Mouse (Mus musculus) layer of hippocampus, adult 11-12 months (tissue): ENCODE data around the gene Cyp46a1.

ENCODE experiments used
- DNase-seq: peaks from one replicate; pipeline ENCODE4 v3.0.0; 2022; ENCODE audit warnings: low spot score

Cyp46a1 gene

GRCm38 (mm10) chr12:108333895-108334445, at the start of gene Cyp46a1:
TSS of gene Cyp46a1 (plus strand) at chr12:108334381.
- DNase-seq, result peak; percentile 100

- no peak for DNase-seq
Observed at GRCm38 (mm10) chr12:108284455-108285224, 49.5 kb upstream of the Cyp46a1 start.

DNA sequence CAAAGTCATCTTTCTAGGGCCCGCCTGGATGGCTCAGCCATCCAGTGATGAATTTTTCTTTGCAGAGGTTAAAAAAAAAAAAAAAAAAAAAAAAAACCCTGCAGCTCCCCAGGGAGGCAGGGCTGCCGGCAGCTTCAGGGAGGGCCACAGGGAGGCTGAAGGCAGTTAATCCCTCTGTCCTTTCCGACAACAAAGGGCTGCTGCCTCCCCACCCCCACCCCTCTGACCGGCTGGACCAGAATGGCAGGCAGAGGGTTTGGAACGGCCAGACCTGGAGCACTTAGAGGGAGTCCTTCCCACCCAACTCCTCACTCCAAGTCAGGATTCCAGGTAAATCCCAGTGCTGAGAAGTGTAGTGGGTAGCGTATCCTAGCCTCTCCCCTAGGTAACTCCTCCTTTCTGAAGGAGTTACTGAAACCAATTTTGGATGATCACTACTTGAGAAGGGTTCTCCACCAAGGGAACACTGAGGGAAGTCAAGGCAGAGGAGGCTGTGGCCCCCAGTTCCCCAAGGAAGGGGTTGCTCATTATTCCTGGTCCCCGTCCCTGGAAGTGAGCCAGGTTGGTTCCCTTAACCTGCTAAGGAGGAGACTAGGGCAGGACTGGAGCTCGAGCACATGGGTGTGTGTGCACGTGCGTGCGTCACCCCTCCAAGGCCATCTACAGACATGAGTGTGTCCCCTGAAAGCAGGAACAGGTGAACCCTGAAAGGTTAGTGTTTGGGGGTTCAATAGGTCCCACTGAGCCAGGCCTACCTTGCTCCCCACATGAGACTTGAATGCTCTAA, 48.8 kb upstream of the Cyp46a1 start:
- DNase-seq, result no peak

- DNase-seq, result no peak
Observed at GRCm38 (mm10) chr12:108286381-108286780, 47.8 kb upstream of the Cyp46a1 start.

- DNase-seq, result no peak
Observed at GRCm38 (mm10) chr12:108287011-108287410, 47.2 kb upstream of the Cyp46a1 start.

GRCm38 (mm10) chr12:108288127-108288880, 45.9 kb upstream of the Cyp46a1 start:
- no peak for DNase-seq

DNA sequence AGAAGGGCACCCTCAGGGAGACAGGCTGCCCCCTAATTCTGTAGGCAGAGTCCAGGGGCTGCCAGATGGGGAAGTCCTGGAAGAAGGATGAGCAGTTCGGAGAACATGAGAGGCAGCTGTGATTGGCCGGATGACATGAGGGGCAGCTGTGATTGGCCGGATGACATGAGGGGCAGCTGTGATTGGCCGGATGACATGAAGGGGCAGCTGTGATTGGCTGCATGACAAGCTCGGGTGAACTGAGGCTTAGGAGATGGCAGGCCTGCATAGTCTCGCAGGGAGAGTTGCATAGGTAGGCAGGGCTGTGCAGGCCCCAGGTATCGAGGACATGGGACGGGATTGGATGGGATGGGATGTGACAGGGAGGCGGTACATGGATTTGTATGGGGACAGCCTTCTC, 41.8 kb upstream of the Cyp46a1 start:
- DNase-seq, result no peak

GRCm38 (mm10) chr12:108292957-108293356, 41.2 kb upstream of the Cyp46a1 start:
- DNase-seq, result peak; percentile 76

DNA sequence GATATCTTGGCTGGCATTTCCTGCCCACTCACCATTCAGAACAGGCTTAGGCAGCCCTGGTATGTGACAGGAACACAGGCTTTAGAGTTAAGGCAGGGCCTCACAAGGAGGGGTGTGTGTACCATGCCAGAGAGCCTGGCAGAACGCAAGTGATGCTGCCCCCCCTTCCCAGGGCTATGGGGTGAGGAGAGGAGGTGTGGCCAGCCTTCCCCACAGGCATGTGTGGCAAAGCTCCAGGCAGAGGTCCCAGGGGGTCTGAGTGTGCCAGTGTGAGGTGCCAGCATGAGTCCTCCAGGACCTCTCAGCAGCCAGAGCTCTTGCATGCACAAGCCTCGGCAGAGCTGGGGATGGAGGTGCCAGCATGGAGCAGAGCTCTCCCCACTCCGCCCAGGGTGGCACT, 39.6 kb upstream of the Cyp46a1 start:
- no peak for DNase-seq

DNA sequence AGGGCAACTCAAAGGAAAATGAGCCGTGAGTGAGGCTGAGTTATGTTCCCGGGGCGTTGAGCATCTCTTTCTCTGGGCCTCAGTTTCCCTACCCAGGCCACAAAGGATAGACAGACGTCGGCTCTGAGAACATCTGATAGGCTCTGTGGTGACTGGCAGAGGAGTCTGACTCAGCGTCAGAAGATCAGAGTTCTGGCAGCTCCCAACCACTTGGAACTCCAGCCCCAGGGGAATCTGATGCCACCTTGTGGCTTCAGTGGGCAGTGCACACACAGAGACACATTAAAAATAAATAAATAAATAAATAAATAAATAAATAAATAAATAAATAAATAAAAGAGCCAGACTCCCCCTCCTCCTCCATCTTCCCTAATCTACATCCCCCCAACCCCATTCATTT, 37.1 kb upstream of the Cyp46a1 start:
- DNase-seq, result no peak

- DNase-seq, result no peak
Observed at GRCm38 (mm10) chr12:108301006-108301405, 33.2 kb upstream of the Cyp46a1 start.

DNA sequence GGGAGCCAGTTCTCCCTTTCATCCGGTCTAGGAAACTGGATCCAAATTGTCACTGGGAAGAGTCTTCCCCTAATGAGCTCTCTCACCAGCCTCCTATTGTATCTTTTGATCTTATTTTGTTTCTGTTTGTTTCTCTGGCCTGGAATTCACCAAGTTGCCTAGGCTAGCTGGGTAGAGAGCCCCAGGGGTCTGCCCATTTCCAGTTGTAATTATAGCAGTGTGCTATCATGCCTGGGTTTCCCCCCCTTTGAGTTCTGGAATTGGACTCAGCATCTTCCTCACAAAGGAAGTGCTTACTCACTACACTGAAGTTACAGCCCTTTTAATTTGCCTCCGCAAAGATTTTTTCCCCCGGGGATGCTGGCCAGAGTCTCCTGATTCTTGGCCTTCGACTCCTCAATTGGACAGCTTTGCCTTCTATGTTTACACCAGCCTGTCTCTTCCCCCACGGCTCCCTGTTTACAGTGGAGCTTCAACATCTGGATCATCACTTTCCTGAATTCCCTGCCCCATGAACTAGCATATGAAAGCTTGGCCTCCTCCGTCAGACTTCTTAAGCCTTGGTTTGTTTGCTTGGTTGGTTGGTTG, 30.3 kb upstream of the Cyp46a1 start:
- DNase-seq, result no peak

GRCm38 (mm10) chr12:108305172-108305571, 29.0 kb upstream of the Cyp46a1 start:
- DNase-seq, result no peak

DNA sequence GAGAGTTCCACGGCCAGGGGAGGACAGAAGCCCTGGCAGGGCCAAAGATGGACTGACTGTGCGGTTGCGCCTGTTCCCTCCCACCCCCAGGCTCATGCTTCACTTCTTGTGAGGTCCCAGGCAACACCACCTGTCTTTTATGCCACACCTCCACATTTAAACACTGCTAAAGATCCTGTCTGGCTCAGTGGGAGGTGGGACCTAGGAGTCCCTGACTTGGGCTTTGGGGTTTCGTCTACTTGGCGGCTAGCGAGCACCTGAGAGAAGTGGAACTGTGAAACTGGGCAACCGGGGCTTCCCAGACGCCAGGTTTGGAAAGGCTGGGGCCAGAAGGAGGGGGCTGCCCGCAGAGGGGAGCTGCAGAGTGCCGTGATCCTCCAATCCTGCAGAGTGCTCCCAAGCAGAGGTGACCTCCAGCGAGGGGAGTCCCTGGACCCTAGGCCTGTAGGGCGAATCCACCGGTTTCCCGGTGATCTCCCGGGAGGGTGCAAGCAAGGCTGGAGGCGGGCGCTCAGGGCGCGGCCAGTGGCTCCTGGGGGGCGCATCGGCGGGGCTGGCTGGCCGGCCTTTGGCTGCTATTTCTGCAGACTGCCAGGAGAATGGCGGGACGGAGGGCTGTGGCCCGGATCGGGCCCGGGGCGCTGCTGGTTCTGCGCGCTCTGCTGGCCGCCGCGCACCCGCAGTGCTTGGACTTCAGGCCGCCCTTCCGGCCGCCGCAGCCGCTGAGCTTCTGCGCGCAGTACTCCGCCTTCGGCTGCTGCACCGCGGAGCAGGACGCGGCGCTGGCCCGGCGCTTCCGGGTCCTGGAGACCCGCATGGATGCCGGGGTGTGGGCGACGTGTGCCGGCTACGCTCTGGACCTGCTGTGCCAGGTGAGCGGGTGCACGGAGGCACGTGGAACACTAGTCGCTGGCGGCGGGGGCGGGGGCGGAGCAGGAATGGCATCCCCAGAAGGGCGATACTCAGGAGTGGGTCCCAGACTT, 28.1 kb upstream of the Cyp46a1 start, which contains the start of gene Hhipl1:
Hhipl1 (plus strand) TSS at position 459 of the 983 bp plus-strand sequence.
- no peak for DNase-seq

GRCm38 (mm10) chr12:108307553-108307952, 26.6 kb upstream of the Cyp46a1 start:
- no peak for DNase-seq

DNA sequence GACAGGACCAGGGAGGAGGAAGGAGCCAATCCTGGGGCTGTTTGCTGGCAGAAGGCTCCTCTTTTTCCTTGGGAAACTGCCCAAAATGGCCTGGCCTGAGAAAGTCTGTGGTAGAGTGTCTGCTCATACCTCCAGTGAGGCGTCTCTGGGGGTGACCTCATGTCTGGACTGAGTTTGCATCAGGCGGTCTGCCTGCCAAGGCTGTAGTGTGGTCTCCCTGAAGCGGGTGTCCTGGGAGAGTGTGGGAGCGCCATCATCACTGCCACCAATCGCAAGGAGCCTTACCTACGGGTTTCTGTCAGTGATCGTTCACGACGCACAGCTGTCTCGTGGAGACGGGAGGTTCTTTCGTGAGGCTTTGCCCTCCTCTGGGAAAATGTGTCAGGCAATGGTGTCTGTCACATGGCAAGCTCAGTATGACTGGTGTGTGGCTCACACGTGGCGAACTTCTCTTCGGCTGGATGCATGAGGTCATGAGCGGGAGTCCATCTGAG, 25.8 kb upstream of the Cyp46a1 start:
- no peak for DNase-seq

GRCm38 (mm10) chr12:108309116-108309794, 24.9 kb upstream of the Cyp46a1 start:
- no peak for DNase-seq

GRCm38 (mm10) chr12:108310041-108310440, 24.1 kb upstream of the Cyp46a1 start:
- no peak for DNase-seq

GRCm38 (mm10) chr12:108310456-108311027, 23.6 kb upstream of the Cyp46a1 start:
- no peak for DNase-seq
